14 mouse cellular contexts compared by ENCODE assay signal in the genomic region with DNA sequence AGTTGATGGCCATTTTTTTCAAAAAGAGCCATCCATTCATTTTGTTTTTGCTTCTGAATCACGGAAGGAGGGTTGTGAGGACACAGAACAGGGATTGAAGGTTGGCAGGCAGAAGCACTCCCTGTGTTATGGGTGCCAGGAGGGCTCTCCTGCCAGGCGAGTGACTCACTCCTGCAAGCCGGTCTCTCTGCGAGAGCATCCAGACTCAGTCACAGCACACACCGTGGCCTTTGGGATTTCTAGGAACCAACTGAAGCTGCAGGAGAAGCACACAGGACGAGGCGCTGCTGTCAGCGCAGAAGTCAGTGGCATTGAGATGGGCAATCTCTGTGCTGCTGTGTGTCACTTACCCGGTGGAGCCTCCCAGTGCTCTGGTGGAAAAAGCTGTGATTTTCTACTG.
A peak's percentile ranks its signal among the peaks of the same experiment; 100 is the strongest.
DNase-seq lines count a peak whose midpoint lies in the region; ATAC-seq lines count a peak whose summit lies in the region.
"Had no signal": no experiment of that assay in that cellular context is flagged by ENCODE, and none has a peak within 500 bp of the region (broad histone marks: within the 10 kb centered on the region; RNA-seq: fewer than 3 reads in every experiment).

No protein-coding gene starts in this region.

- H3K36me3 ChIP-seq in midbrain, embryonic 15.5 days (replicated peaks) = no peaks in the 10 kb centered on the region
- H3K36me3 ChIP-seq in heart, embryonic 11.5 days (ENCODE audit: control insufficient read depth, insufficient read depth, low read length) = no peaks in the 10 kb centered on the region
- H3K36me3 ChIP-seq: forebrain, embryonic 15.5 days; midbrain, embryonic 10.5 days; neural tube, embryonic 12.5 days had no signal

- H3K4me1 ChIP-seq in midbrain, embryonic 15.5 days = 0 out of 2 replicates have a peak, but pooled peaks cover 5% of the 10 kb centered on the region
- peaks cover 3% of the 10 kb centered on the region; the same call in 1 of the 2 replicates for H3K4me1 ChIP-seq in heart, embryonic 11.5 days (ENCODE audit: control insufficient read depth, insufficient read depth, low read length)
- H3K4me1 ChIP-seq: forebrain, embryonic 15.5 days had no signal

- no peak overlapping the region for H3K9ac ChIP-seq in midbrain, embryonic 15.5 days
- H3K9ac ChIP-seq in heart, embryonic 11.5 days (ENCODE audit: low read depth, low read length) = no peak overlapping the region
- H3K9ac ChIP-seq: forebrain, embryonic 15.5 days; neural tube, embryonic 12.5 days had no signal

- ATAC-seq in midbrain, embryonic 15.5 days (replicated peaks) = no peak
- ATAC-seq in heart, embryonic 11.5 days (replicated peaks; ENCODE audit: insufficient number of reproducible peaks, low FRiP score, low TSS enrichment) = no peak
- ATAC-seq: forebrain, embryonic 15.5 days had no signal

- no peaks in the 10 kb centered on the region for H3K27me3 ChIP-seq in midbrain, embryonic 15.5 days (replicated peaks)
- no peaks in the 10 kb centered on the region for H3K27me3 ChIP-seq in heart, embryonic 11.5 days (ENCODE audit: control insufficient read depth, insufficient read depth, low read length)
- H3K27me3 ChIP-seq: forebrain, embryonic 15.5 days; neural tube, embryonic 12.5 days had no signal

- H3K27ac ChIP-seq in midbrain, embryonic 15.5 days = no peak overlapping the region
- H3K27ac ChIP-seq in heart, embryonic 11.5 days (ENCODE audit: low read depth, low read length) = no peak overlapping the region
- H3K27ac ChIP-seq: forebrain, embryonic 15.5 days; midbrain, embryonic 10.5 days; neural tube, embryonic 12.5 days had no signal

- DNase-seq in gastrocnemius, postnatal 14 days = peak; percentile 34
- DNase-seq in gastrocnemius, adult 8-10 months (ENCODE audit: low spot score in 2 of 2) = no peak
- DNase-seq in 3134 (ENCODE audit: extremely low read depth, insufficient read length, low spot score) = peak; percentile 70
- peak; percentile 62 for DNase-seq in MN1 (ENCODE audit: low spot score)
- DNase-seq in fibroblast of lung, adult 2 months (ENCODE audit: low read depth) = peak; percentile 76
- DNase-seq in thymus, postnatal 14 days = no peak
- DNase-seq: embryo, embryonic 11 days; kidney, adult 8-10 months; thymus, adult 2 months had no signal

- 88% methylated on average over 9 of the region's 9 CpGs for WGBS in midbrain, embryonic 15.5 days
- WGBS in heart, embryonic 11.5 days (ENCODE audit: insufficient replicate concordance) = 82% methylated on average over 9 of the region's 9 CpGs

- no peak overlapping the region for H3K4me3 ChIP-seq in midbrain, embryonic 15.5 days
- no peak overlapping the region for H3K4me3 ChIP-seq in heart, embryonic 11.5 days (ENCODE audit: low read depth, low read length)
- H3K4me3 ChIP-seq: forebrain, embryonic 15.5 days; midbrain, embryonic 10.5 days; neural tube, embryonic 12.5 days had no signal

- no peaks in the 10 kb centered on the region for H3K9me3 ChIP-seq in midbrain, embryonic 15.5 days
- no peaks in the 10 kb centered on the region for H3K9me3 ChIP-seq in heart, embryonic 11.5 days (replicated peaks; ENCODE audit: control insufficient read depth, low read length)
- H3K9me3 ChIP-seq: forebrain, embryonic 15.5 days; midbrain, embryonic 10.5 days; neural tube, embryonic 12.5 days had no signal

- no peak overlapping the region for H3K4me2 ChIP-seq in midbrain, embryonic 15.5 days
- no peak overlapping the region for H3K4me2 ChIP-seq in heart, embryonic 11.5 days
- H3K4me2 ChIP-seq: forebrain, embryonic 15.5 days; neural tube, embryonic 12.5 days had no signal

- intact Hi-C loops in gastrocnemius, postnatal 14 days (cut with DNase I; ENCODE audit: low total_unique reads) = no loop called here

Comparison
In these comparisons a context has a peak if more than half of its experiments do, and no peak if none do; other contexts are left out.
1. DNase-seq: peak in gastrocnemius, postnatal 14 days (single experiment), 3134 (single experiment), MN1 (single experiment) and fibroblast of lung, adult 2 months (single experiment); none in gastrocnemius, adult 8-10 months (0 of 2) and thymus, postnatal 14 days (single experiment).